Comparison of ENCODE assay signal across 8 mouse cellular contexts in the genomic region with DNA sequence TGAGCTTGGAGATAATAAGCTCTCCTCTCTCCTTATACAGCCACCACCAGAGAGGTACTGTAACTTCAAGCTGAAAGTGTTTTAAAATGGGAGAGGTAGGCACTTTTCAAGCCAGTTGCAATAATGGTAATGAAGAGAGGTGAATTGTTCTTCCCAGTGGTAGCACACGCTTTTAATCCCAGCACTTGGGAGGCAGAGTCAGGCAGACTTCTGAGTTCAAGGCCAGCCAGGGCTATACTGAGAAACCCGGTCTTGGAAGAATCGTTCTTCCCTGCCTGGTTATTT. TPM values are rescaled to one million over a fixed set of nuclear protein-coding genes. Genes with fewer than 3 reads are reported as not detected.
DNase-seq lines count a peak whose midpoint lies in the region; ATAC-seq and TF ChIP-seq lines count a peak whose summit lies in the region.

No protein-coding gene starts in this region.

- no peak for TF ChIP-seq POLR2A in small intestine, adult 2 months (IDR thresholded peaks at IDR 0.05; ENCODE audit: low read depth, low read length)

- peaks cover 12% of the 10 kb centered on the region for H3K4me1 ChIP-seq in lung, embryonic 15.5 days
- H3K4me1 ChIP-seq in embryonic facial prominence, embryonic 15.5 days = peaks cover 22% of the 10 kb centered on the region
- H3K4me1 ChIP-seq in limb, embryonic 11.5 days (ENCODE audit: control insufficient read depth, insufficient read depth, low read length) = 0 out of 2 replicates have a peak, but pooled peaks cover 2% of the 10 kb centered on the region
- H3K4me1 ChIP-seq in small intestine, adult 2 months (ENCODE audit: control insufficient read depth, insufficient read depth, insufficient read length, low read length) = peaks cover 9% of the 10 kb centered on the region; the same call in 1 of the 2 replicates

- peak overlapping the region; percentile 67 for H3K4me2 ChIP-seq in lung, embryonic 15.5 days
- H3K4me2 ChIP-seq in embryonic facial prominence, embryonic 15.5 days (replicated peaks) = peak overlapping the region; percentile 73
- H3K4me2 ChIP-seq in limb, embryonic 11.5 days (ENCODE audit: low read depth, severe bottlenecking) = peak overlapping the region; percentile 58; the same call in 1 of the 2 replicates

- peaks cover 7% of the 10 kb centered on the region; the same call in 1 of the 2 replicates for H3K36me3 ChIP-seq in lung, embryonic 15.5 days
- H3K36me3 ChIP-seq in embryonic facial prominence, embryonic 15.5 days = 0 out of 2 replicates have a peak, but pooled peaks cover 4% of the 10 kb centered on the region
- H3K36me3 ChIP-seq in limb, embryonic 11.5 days (ENCODE audit: control insufficient read depth, insufficient read depth, low read length) = no peaks in the 10 kb centered on the region
- no peaks in the 10 kb centered on the region for H3K36me3 ChIP-seq in small intestine, adult 2 months (ENCODE audit: control insufficient read depth, insufficient read depth, low read length)

- H3K9me3 ChIP-seq in lung, embryonic 15.5 days = no peaks in the 10 kb centered on the region
- H3K9me3 ChIP-seq in embryonic facial prominence, embryonic 15.5 days (replicated peaks) = no peaks in the 10 kb centered on the region
- no peaks in the 10 kb centered on the region for H3K9me3 ChIP-seq in limb, embryonic 11.5 days (ENCODE audit: control insufficient read depth, low read length)

- ATAC-seq in lung, embryonic 15.5 days (ENCODE audit: borderline replicate concordance, extremely low read depth, low FRiP score, low TSS enrichment) = no peak
- no peak for ATAC-seq in embryonic facial prominence, embryonic 15.5 days (ENCODE audit: insufficient number of reproducible peaks, low FRiP score, low TSS enrichment, low read depth)
- ATAC-seq in limb, embryonic 11.5 days (ENCODE audit: insufficient number of reproducible peaks, low FRiP score, low TSS enrichment, low read depth) = no peak
- no peak for ATAC-seq in activated CD4-positive, CD25-positive, alpha-beta regulatory T cell, adult 4 months
- ATAC-seq in cerebellum, adult (ENCODE audit: insufficient number of reproducible peaks, low FRiP score, low TSS enrichment) = no peak

- DNase-seq in lung, postnatal 25 days (ENCODE audit: low spot score) = no peak
- DNase-seq in limb, embryonic 11.5 days (ENCODE audit: low spot score) = no peak
- DNase-seq in ovary, adult 18-20 months (ENCODE audit: low spot score) = no peak

- WGBS in lung, embryonic 15.5 days = 66% methylated on average over 3 of the region's 3 CpGs
- 69% methylated on average over 3 of the region's 3 CpGs for WGBS in embryonic facial prominence, embryonic 15.5 days
- 83% methylated on average over 3 of the region's 3 CpGs for WGBS in limb, embryonic 11.5 days
- 47% methylated on average over 3 of the region's 3 CpGs for WGBS in small intestine, adult 2 months

- H3K27ac ChIP-seq in lung, embryonic 15.5 days = peak overlapping the region; percentile 97
- peak overlapping the region; percentile 98; the same call in 1 of the 2 replicates for H3K27ac ChIP-seq in embryonic facial prominence, embryonic 15.5 days (replicated peaks)
- H3K27ac ChIP-seq in limb, embryonic 11.5 days (replicated peaks; ENCODE audit: low read depth, low read length) = no peak overlapping the region
- peak overlapping the region; percentile 7; the same call in 1 of the 2 replicates for H3K27ac ChIP-seq in small intestine, adult 2 months (ENCODE audit: insufficient read depth, low read depth, low read length)

- no peaks in the 10 kb centered on the region for H3K27me3 ChIP-seq in lung, embryonic 15.5 days
- H3K27me3 ChIP-seq in embryonic facial prominence, embryonic 15.5 days = no peaks in the 10 kb centered on the region
- no peaks in the 10 kb centered on the region for H3K27me3 ChIP-seq in limb, embryonic 11.5 days (ENCODE audit: control insufficient read depth, insufficient read depth, low read length)
- H3K27me3 ChIP-seq in small intestine, adult 2 months (ENCODE audit: control insufficient read depth, insufficient read depth, low read length) = no peaks in the 10 kb centered on the region

- H3K9ac ChIP-seq in lung, embryonic 15.5 days = peak overlapping the region; percentile 100
- peak overlapping the region; percentile 100; the same call in 1 of the 2 replicates for H3K9ac ChIP-seq in embryonic facial prominence, embryonic 15.5 days
- peak overlapping the region; percentile 100 for H3K9ac ChIP-seq in limb, embryonic 11.5 days (ENCODE audit: low read length)

- TF ChIP-seq CTCF in small intestine, adult 2 months (IDR thresholded peaks at IDR 0.05; ENCODE audit: extremely low read depth, insufficient read length, insufficient replicate concordance, low read depth, low read length) = no peak

- peak overlapping the region; percentile 97 for H3K4me3 ChIP-seq in lung, embryonic 15.5 days
- H3K4me3 ChIP-seq in embryonic facial prominence, embryonic 15.5 days (replicated peaks) = peak overlapping the region; percentile 78
- peak overlapping the region; percentile 98 for H3K4me3 ChIP-seq in limb, embryonic 11.5 days (ENCODE audit: low read depth, low read length)
- H3K4me3 ChIP-seq in small intestine, adult 2 months (ENCODE audit: low read depth, low read length) = no peak overlapping the region; the same call in 1 of the 2 replicates

RNA-seq across cellular contexts. Expression of a gene that starts 0.7 kb away (rescaled TPM):
- polyA plus RNA-seq in lung, embryonic 15.5 days (2015; fragmentation: Nextera tagmentation; extraction: Ambion mirVana) = 61.9 and 62.1 TPM in 2 replicates
- polyA plus RNA-seq in embryonic facial prominence, embryonic 15.5 days (2015; fragmentation: Nextera tagmentation; extraction: Ambion mirVana) = 48.8 and 50.0 TPM in 2 replicates
- 52.5 and 60.0 TPM in 2 replicates for polyA plus RNA-seq in limb, embryonic 11.5 days (2014; fragmentation: Nextera tagmentation; extraction: Ambion mirVana)
- 5.2 and 10.7 TPM in 2 replicates for polyA plus RNA-seq in small intestine, adult 2 months (2012; rRNA removed)
- polyA plus RNA-seq in activated CD4-positive, CD25-positive, alpha-beta regulatory T cell, adult 4 months (2017; shearing (Covaris generic)) = 10 to 100 TPM; 26.7 to 38.3 TPM

RNA-seq across cellular contexts. Expression of a gene that starts 57.5 kb away (rescaled TPM):
- polyA plus RNA-seq in lung, embryonic 15.5 days (2015; fragmentation: Nextera tagmentation; extraction: Ambion mirVana) = not detected in 2 replicates
- not detected in 2 replicates for polyA plus RNA-seq in embryonic facial prominence, embryonic 15.5 days (2015; fragmentation: Nextera tagmentation; extraction: Ambion mirVana)
- polyA plus RNA-seq in limb, embryonic 11.5 days (2014; fragmentation: Nextera tagmentation; extraction: Ambion mirVana) = not detected in 2 replicates
- not detected in 2 replicates for polyA plus RNA-seq in small intestine, adult 2 months (2012; rRNA removed)
- polyA plus RNA-seq in activated CD4-positive, CD25-positive, alpha-beta regulatory T cell, adult 4 months (2017; shearing (Covaris generic)) = not detected
